Mouse (Mus musculus): ENCODE results near the gene Znhit1.
A peak's percentile ranks its signal among the peaks of the same experiment; 100 is the strongest.
"Not testable (repeated sequence)": the region's sequence is repeated elsewhere in the genome, so short reads cannot be mapped to it uniquely, and the experiment has no call there.

The Znhit1 gene

DNA sequence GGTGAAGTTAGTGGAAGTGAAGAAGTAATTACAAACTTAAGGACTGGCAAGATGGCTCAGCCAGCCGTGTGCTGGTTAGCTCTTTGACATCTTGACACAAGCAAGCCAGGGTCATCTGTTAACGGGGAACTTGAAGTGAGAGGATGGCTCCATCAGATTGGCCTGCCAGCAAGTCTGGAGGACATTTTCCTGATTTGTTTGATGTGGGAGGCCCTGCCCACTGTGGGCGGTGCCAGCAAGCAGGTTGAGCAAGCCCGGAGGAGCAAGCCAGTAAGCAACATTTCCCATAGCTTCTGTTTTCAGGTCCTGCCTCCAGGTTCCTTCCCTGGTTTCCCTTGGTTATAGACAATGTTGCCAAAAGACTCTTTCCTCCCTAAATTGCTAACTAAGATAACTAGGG lies 32.2 kb downstream of the Znhit1 start:
- H3K4me3 ChIP-seq (replicated peaks; ENCODE audit: low read length): 0 out of 2 replicates have a peak overlapping the region, but pooled peaks have one; percentile 17
- TF ChIP-seq CTCF (conservative IDR thresholded peaks at IDR 0.05; ENCODE audit: low read length): no peak
- no peak for TF ChIP-seq NANOG (IDR thresholded peaks at IDR 0.05; ENCODE audit: borderline replicate concordance, low read length)
- TF ChIP-seq POU5F1 (IDR thresholded peaks at IDR 0.05; ENCODE audit: borderline replicate concordance, low read length): no peak
- no peaks in the 10 kb centered on the region for H3K27me3 ChIP-seq (ENCODE audit: insufficient read depth, low read length)
- peaks cover 52% of the 10 kb centered on the region for H3K36me3 ChIP-seq (ENCODE audit: insufficient read depth, low read length)
- H3K9me3 ChIP-seq (ENCODE audit: low read length): no peaks in the 10 kb centered on the region
- H3K4me1 ChIP-seq (replicated peaks; ENCODE audit: low read depth, low read length): peaks cover 80% of the 10 kb centered on the region

GRCm38 (mm10) chr5:136953440-136953951 lies 34.3 kb downstream of the Znhit1 start:
- Histone ChIP-seq H3K36me3 (ENCODE audit: insufficient read depth, low read length) (peaks cover 39% of the 10 kb centered on the region), H3K4me1 (replicated peaks; ENCODE audit: low read depth, low read length) (peaks cover 71% of the 10 kb centered on the region), H3K9me3 (ENCODE audit: low read length) (peaks cover 12% of the 10 kb centered on the region), H3K27me3 (ENCODE audit: insufficient read depth, low read length) (no peaks in the 10 kb centered on the region), H3K4me3 (replicated peaks; ENCODE audit: low read length) (peak overlapping the region; percentile 93)
- no peak for TF ChIP-seq CTCF (conservative IDR thresholded peaks at IDR 0.05; ENCODE audit: low read length)
- TF ChIP-seq NANOG (IDR thresholded peaks at IDR 0.05; ENCODE audit: borderline replicate concordance, low read length): no peak
- TF ChIP-seq POU5F1 (IDR thresholded peaks at IDR 0.05; ENCODE audit: borderline replicate concordance, low read length): no peak

DNA sequence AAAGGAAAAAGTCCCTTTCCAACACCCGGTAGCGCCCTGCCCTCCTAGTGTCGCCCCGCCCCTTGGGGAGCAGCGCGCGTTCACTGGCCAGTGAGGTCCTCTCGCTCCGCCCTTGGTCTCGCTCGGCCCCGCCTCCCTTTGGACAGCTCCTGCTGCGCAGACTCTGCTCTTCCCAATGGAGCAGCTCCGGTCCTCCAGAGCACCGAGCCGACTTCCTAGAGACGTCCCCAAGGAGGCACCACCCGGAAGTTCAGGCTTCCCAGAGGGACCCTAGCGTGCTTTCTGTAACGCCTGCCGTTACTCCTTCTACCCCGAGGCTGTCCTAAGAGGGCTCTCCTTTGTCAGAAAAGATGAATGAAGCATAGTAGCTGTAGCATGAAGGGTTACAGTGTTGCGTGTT lies 34.8 kb downstream of the Znhit1 start, which contains the start of gene Fis1:
Fis1 (plus strand) TSS at position 261 of the 400 bp plus-strand sequence.
- no peaks in the 10 kb centered on the region for H3K27me3 ChIP-seq (ENCODE audit: insufficient read depth, low read length)
- peaks cover 68% of the 10 kb centered on the region for H3K4me1 ChIP-seq (replicated peaks; ENCODE audit: low read depth, low read length)
- H3K36me3 ChIP-seq (ENCODE audit: insufficient read depth, low read length): peaks cover 41% of the 10 kb centered on the region
- TF ChIP-seq NANOG (IDR thresholded peaks at IDR 0.05; ENCODE audit: borderline replicate concordance, low read length) (no peak), POU5F1 (IDR thresholded peaks at IDR 0.05; ENCODE audit: borderline replicate concordance, low read length) (no peak), CTCF (conservative IDR thresholded peaks at IDR 0.05; ENCODE audit: low read length) (no peak)
- peaks cover 17% of the 10 kb centered on the region for H3K9me3 ChIP-seq (ENCODE audit: low read length)
- peak within 1 kb of the TSS; percentile 93 for H3K4me3 ChIP-seq (replicated peaks; ENCODE audit: low read length)

GRCm38 (mm10) chr5:136952153-136952552 lies 35.7 kb downstream of the Znhit1 start:
- peaks cover 37% of the 10 kb centered on the region for H3K36me3 ChIP-seq (ENCODE audit: insufficient read depth, low read length)
- H3K9me3 ChIP-seq (ENCODE audit: low read length): peaks cover 25% of the 10 kb centered on the region
- peak overlapping the region; percentile 93 for H3K4me3 ChIP-seq (replicated peaks; ENCODE audit: low read length)
- TF ChIP-seq CTCF (conservative IDR thresholded peaks at IDR 0.05; ENCODE audit: low read length) (no peak), NANOG (IDR thresholded peaks at IDR 0.05; ENCODE audit: borderline replicate concordance, low read length) (no peak), POU5F1 (IDR thresholded peaks at IDR 0.05; ENCODE audit: borderline replicate concordance, low read length) (no peak)
- H3K27me3 ChIP-seq (ENCODE audit: insufficient read depth, low read length): no peaks in the 10 kb centered on the region
- H3K4me1 ChIP-seq (replicated peaks; ENCODE audit: low read depth, low read length): peaks cover 64% of the 10 kb centered on the region

- peaks cover 36% of the 10 kb centered on the region for H3K36me3 ChIP-seq (ENCODE audit: insufficient read depth, low read length)
- TF ChIP-seq NANOG (IDR thresholded peaks at IDR 0.05; ENCODE audit: borderline replicate concordance, low read length) (no peak), POU5F1 (IDR thresholded peaks at IDR 0.05; ENCODE audit: borderline replicate concordance, low read length) (no peak), CTCF (conservative IDR thresholded peaks at IDR 0.05; ENCODE audit: low read length) (no peak)
- no peaks in the 10 kb centered on the region for H3K27me3 ChIP-seq (ENCODE audit: insufficient read depth, low read length)
- H3K4me3 ChIP-seq (replicated peaks; ENCODE audit: low read length): peak overlapping the region; percentile 93
- H3K4me1 ChIP-seq (replicated peaks; ENCODE audit: low read depth, low read length): peaks cover 61% of the 10 kb centered on the region
- H3K9me3 ChIP-seq (ENCODE audit: low read length): peaks cover 31% of the 10 kb centered on the region
Observed at GRCm38 (mm10) chr5:136950521-136950920, 37.3 kb downstream of the Znhit1 start.

GRCm38 (mm10) chr5:136949551-136950336 lies 38.1 kb downstream of the Znhit1 start:
- not testable (repeated sequence) for H3K27me3 ChIP-seq (ENCODE audit: insufficient read depth, low read length); H3K4me3 ChIP-seq (replicated peaks; ENCODE audit: low read length)
- peaks cover 61% of the 10 kb centered on the region for H3K4me1 ChIP-seq (replicated peaks; ENCODE audit: low read depth, low read length)
- H3K36me3 ChIP-seq (ENCODE audit: insufficient read depth, low read length): peaks cover 36% of the 10 kb centered on the region
- peaks cover 31% of the 10 kb centered on the region for H3K9me3 ChIP-seq (ENCODE audit: low read length)

- Histone ChIP-seq H3K36me3 (ENCODE audit: insufficient read depth, low read length) (peaks cover 51% of the 10 kb centered on the region), H3K4me1 (replicated peaks; ENCODE audit: low read depth, low read length) (peaks cover 70% of the 10 kb centered on the region), H3K9me3 (ENCODE audit: low read length) (peaks cover 35% of the 10 kb centered on the region), H3K4me3 (replicated peaks; ENCODE audit: low read length) (no peak overlapping the region), H3K27me3 (ENCODE audit: insufficient read depth, low read length) (no peaks in the 10 kb centered on the region)
- TF ChIP-seq CTCF (conservative IDR thresholded peaks at IDR 0.05; ENCODE audit: low read length): no peak
- no peak for TF ChIP-seq NANOG (IDR thresholded peaks at IDR 0.05; ENCODE audit: borderline replicate concordance, low read length)
- TF ChIP-seq POU5F1 (IDR thresholded peaks at IDR 0.05; ENCODE audit: borderline replicate concordance, low read length): no peak
Observed at GRCm38 (mm10) chr5:136947874-136948273, 39.9 kb downstream of the Znhit1 start.

DNA sequence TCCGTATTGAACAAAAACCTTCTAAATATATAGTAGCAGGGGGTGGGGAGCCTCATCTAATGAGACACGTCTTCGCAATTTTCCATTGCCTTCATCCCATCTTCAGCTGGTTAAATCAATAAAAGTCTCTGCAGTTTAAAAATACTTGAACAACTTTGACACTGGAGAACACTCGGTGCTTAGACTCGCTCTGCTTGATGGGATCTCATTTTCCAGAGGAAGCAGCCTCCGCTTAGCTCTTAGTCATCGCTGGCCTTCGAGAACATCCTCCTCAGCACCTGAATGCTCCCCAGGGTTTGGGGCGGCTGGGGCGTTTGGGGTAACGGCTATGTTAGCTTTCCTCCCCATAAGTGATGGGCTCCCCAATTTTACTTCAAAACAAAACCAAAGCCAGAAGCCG lies 42.7 kb downstream of the Znhit1 start:
- Histone ChIP-seq H3K4me1 (replicated peaks; ENCODE audit: low read depth, low read length) (peaks cover 63% of the 10 kb centered on the region), H3K9me3 (ENCODE audit: low read length) (peaks cover 35% of the 10 kb centered on the region), H3K4me3 (replicated peaks; ENCODE audit: low read length) (0 out of 2 replicates have a peak overlapping the region, but pooled peaks have one; percentile 23), H3K36me3 (ENCODE audit: insufficient read depth, low read length) (peaks cover 64% of the 10 kb centered on the region), H3K27me3 (ENCODE audit: insufficient read depth, low read length) (no peaks in the 10 kb centered on the region)
- TF ChIP-seq NANOG (IDR thresholded peaks at IDR 0.05; ENCODE audit: borderline replicate concordance, low read length) (no peak), CTCF (conservative IDR thresholded peaks at IDR 0.05; ENCODE audit: low read length) (no peak), POU5F1 (IDR thresholded peaks at IDR 0.05; ENCODE audit: borderline replicate concordance, low read length) (no peak)

Measured in E14TG2a.4 (cell line).